Mouse (Mus musculus) kidney, postnatal 0 days (tissue): ENCODE measurements around the gene Cyp2e1. TPM values are rescaled to one million over a fixed set of nuclear protein-coding genes. Genes with fewer than 3 reads are reported as not detected.

Source experiments
- ATAC-seq: fragments of 200-750 bp; cut with Nextera tagmentation; replicated peaks from 2 replicates; pipeline ENCODE4 v1.8.0; 2017; ENCODE audit warnings: low read depth, moderate number of reproducible peaks, moderate TSS enrichment, moderate library complexity; ENCODE audit not compliant: low FRiP score
- DNase-seq: peaks from one replicate; pipeline ENCODE4 v3.0.0-alpha.2; 2016; ENCODE audit warnings: low spot score
- H3K27ac ChIP-seq: fragments of 300-500 bp; sonication (generic); 2 replicates; pipeline ENCODE4 v1.5.1; 2014; ENCODE audit warnings: mild to moderate bottlenecking
- H3K27me3 ChIP-seq: fragments of 300-500 bp; sonication (generic); 2 replicates; pipeline ENCODE4 v1.6.1; 2014; ENCODE audit warnings: low read length, mixed read lengths; ENCODE audit not compliant: insufficient read depth
- H3K36me3 ChIP-seq: fragments of 300-500 bp; sonication (generic); 2 replicates; pipeline ENCODE4 v1.6.1; 2014; ENCODE audit warnings: low read length, mixed read lengths; ENCODE audit not compliant: insufficient read depth
- H3K4me1 ChIP-seq: fragments of 300-500 bp; sonication (generic); replicated peaks from 2 replicates; pipeline ENCODE4 v1.6.1; 2014; ENCODE audit warnings: antibody characterized with exemption, low read length, mixed read lengths; ENCODE audit not compliant: insufficient read depth
- H3K4me2 ChIP-seq: fragments of 300-500 bp; sonication (generic); 2 replicates; pipeline ENCODE4 v1.6.1; 2014; ENCODE audit warnings: mild to moderate bottlenecking, low read length, moderate library complexity, mixed read lengths
- H3K4me3 ChIP-seq: fragments of 300-500 bp; sonication (generic); replicated peaks from 2 replicates; pipeline ENCODE4 v1.5.1; 2014; ENCODE audit warnings: low read depth, low read length
- H3K9ac ChIP-seq: fragments of 300-500 bp; sonication (generic); 2 replicates; pipeline ENCODE4 v1.6.1; 2014; ENCODE audit warnings: low read depth, low read length
- H3K9me3 ChIP-seq: fragments of 300-500 bp; sonication (generic); replicated peaks from 2 replicates; pipeline ENCODE4 v1.6.1; 2016; ENCODE audit warnings: low read length, inconsistent platforms, mixed read lengths
- CTCF ChIP-seq: IDR thresholded peaks from 2 replicates; pipeline ENCODE4 v1.5.1; 2016; ENCODE audit warnings: antibody characterized with exemption, low read depth, mild to moderate bottlenecking, moderate library complexity
- WGBS: fragments of 180-500 bp; shearing (Covaris S2); extraction: QIAGEN DNeasy Blood & Tissue Kit; methylation state at CpG from one replicate; pipeline ENCODE4 v1.1.7; 2014; 5-methylcytosine and 5-hydroxymethylcytosine counted together
- polyA plus RNA-seq: library from polyadenylated mRNA; unstranded; fragments of >200 nt; fragmentation: Nextera tagmentation; extraction: Ambion mirVana; gene quantifications from 2 replicates; pipeline ENCODE4 v1.2.1, GENCODE M21; 2015

Cyp2e1 gene
- polyA plus RNA-seq, 1 experiment from 2014 or later, result 4.4 TPM

DNA sequence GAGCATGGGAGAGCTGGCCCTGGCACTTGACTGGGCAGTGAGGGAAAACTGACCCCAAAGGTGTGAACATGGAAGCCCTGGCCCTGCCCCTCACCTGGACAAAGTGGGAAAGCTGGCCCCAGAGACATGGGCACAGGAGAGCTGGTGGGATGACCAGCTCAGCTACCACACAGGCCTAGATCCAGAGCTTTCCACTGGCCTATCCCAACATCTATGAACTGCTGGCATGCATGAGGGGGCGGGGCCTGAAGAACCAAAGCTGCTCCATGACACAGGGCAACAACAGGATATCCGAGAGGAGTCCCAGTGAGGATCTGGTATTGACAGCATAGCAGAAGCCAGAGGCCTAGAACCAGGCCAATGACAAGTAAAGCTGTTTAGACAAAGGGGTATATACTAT lies 34.7 kb downstream of the Cyp2e1 start:
- ATAC-seq, result no peak

DNA sequence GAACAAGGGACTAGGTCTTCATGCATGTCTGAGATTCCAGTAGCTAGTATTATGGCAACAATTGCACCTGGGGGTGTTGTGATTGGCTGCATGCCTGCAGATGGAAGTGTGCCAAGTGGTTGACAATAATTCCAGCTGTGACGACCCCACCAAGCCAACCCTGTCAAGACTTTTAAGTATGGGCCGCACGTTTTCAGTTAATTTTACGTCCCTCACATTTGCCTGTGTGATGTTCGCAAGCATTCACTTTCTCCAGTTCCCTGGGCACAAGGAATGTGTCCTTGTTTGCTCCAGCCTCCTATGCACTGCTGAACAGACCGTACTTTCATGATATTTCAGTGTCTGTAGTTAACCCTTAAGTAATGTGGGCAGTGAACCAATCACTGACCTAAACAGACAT lies 39.1 kb downstream of the Cyp2e1 start:
- 19% methylated on average over 6 of the region's 6 CpGs for WGBS
- Histone ChIP-seq H3K27ac (no peak overlapping the region), H3K4me2 (no peak overlapping the region), H3K4me1 (no peaks in the 10 kb centered on the region), H3K36me3 (no peaks in the 10 kb centered on the region), H3K4me3 (no peak overlapping the region), H3K27me3 (no peaks in the 10 kb centered on the region), H3K9ac (no peak overlapping the region), H3K9me3 (no peaks in the 10 kb centered on the region)
- DNase-seq, result peak; percentile 17
- 0 out of 2 replicates have a peak, but pooled peaks have one; percentile 52 for ATAC-seq
- no peak for TF ChIP-seq CTCF

More for the DNA sequence above, 34.7 kb downstream of the Cyp2e1 start:
- no peak for DNase-seq
- WGBS, result 54% methylated on average over 2 of the region's 2 CpGs
- TF ChIP-seq CTCF, result no peak
- Histone ChIP-seq H3K27ac (no peak overlapping the region), H3K27me3 (no peaks in the 10 kb centered on the region), H3K4me3 (no peak overlapping the region), H3K4me1 (no peaks in the 10 kb centered on the region), H3K36me3 (no peaks in the 10 kb centered on the region), H3K9me3 (no peaks in the 10 kb centered on the region), H3K9ac (no peak overlapping the region), H3K4me2 (no peak overlapping the region)

DNA sequence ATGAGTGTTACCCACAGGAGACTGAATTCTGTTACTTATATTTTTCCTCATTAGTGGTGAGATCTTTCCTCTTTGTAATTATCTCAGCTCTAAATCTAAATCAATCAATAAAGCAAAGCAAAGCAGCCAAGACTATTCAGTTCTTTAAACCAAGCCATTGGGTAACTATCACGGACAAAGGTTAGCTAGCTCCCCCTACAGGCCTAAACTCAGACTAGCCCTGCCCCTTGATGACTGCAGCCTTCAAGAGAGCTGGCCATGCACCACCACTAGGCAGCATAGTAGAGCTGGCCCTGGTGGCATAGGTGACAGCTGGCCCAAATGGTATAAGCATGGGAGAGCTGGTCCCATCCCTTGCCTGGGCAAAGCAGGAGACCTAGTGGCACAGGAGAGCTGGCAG lies 42.2 kb downstream of the Cyp2e1 start:
- no peaks in the 10 kb centered on the region for H3K4me1 ChIP-seq
- H3K9ac ChIP-seq, result no peak overlapping the region
- H3K4me2 ChIP-seq, result no peak overlapping the region
- no peak overlapping the region for H3K27ac ChIP-seq
- ATAC-seq (no peak), DNase-seq (peak; percentile 47)
- H3K27me3 ChIP-seq, result no peaks in the 10 kb centered on the region
- H3K4me3 ChIP-seq, result no peak overlapping the region
- peak; percentile 73 for TF ChIP-seq CTCF
- no peaks in the 10 kb centered on the region for H3K9me3 ChIP-seq
- H3K36me3 ChIP-seq, result no peaks in the 10 kb centered on the region
- 25% methylated on average over 1 of the region's 1 CpGs for WGBS

DNA sequence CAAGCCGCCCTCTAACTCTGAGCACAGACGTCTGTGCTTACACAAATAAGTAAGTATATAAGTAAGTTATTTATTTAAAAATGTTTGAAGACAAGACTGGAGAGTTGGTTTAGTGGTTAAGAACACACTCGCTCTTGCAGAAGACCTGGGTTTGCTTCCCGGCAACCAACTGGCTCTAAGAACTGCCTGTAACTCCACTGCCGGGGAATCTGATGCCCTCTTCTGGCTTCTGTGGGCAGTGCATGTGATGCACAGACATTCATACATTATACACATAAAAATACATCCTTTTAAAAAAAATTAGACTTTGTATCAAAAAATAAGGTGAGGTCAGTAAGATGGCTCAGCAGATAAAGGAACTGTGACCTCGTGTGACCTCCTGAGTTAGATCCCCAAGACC lies 47.0 kb downstream of the Cyp2e1 start:
- WGBS, result 90% methylated on average over 6 of the region's 6 CpGs
- Histone ChIP-seq H3K27ac (no peak overlapping the region), H3K4me2 (no peak overlapping the region), H3K27me3 (no peaks in the 10 kb centered on the region), H3K4me1 (no peaks in the 10 kb centered on the region), H3K9me3 (no peaks in the 10 kb centered on the region), H3K36me3 (0 out of 2 replicates have a peak, but pooled peaks cover 3% of the 10 kb centered on the region), H3K9ac (no peak overlapping the region), H3K4me3 (no peak overlapping the region)
- peak; percentile 40 for TF ChIP-seq CTCF
- ATAC-seq, result no peak
- DNase-seq, result no peak

DNA sequence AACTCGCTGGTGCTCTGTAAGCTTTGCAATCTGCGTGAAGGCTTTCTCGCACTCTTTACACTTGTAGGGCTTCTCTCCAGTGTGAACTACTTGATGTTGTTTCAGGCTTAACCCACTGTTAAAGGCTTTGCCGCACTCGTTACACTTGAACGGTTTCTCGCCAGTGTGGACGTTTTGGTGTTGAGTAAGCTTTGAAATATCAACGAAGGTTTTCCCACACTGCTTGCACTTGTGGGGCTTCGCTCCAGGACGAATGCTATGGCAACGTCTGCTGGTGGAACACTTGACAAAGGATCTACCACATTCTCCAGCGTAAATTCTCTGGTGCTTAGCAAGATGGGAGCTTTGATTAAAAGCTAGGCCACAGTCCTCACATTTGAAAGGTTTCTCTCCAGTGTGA lies 48.2 kb downstream of the Cyp2e1 start:
- no peaks in the 10 kb centered on the region for H3K9me3 ChIP-seq
- H3K27ac ChIP-seq, result no peak overlapping the region
- TF ChIP-seq CTCF, result no peak
- H3K36me3 ChIP-seq, result 0 out of 2 replicates have a peak, but pooled peaks cover 3% of the 10 kb centered on the region
- H3K4me1 ChIP-seq, result no peaks in the 10 kb centered on the region
- WGBS, result 77% methylated on average over 13 of the region's 13 CpGs
- no peak overlapping the region for H3K9ac ChIP-seq
- H3K4me3 ChIP-seq, result no peak overlapping the region
- DNase-seq, result no peak
- no peak for ATAC-seq
- no peak overlapping the region for H3K4me2 ChIP-seq
- no peaks in the 10 kb centered on the region for H3K27me3 ChIP-seq

DNA sequence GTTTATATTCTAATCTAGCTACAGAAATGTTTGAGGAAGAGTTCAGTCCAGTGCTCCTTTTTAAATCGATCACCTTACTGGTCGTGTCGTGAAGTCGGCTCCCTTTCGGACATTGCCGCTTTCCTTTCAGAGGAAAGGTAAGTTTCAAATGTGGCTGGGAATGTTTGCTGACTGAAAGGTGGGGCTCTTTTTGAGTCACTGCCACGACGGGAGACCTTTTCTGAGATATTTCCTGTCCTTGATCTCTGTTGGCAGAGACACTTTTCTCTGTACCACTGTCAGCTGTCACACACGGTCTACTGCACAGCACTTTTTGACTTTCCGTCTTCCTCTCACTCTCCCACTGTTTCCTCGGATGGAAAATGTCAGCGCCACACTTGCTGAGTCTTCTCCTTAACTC lies 49.3 kb downstream of the Cyp2e1 start:
- Histone ChIP-seq H3K9me3 (no peaks in the 10 kb centered on the region), H3K36me3 (0 out of 2 replicates have a peak, but pooled peaks cover 3% of the 10 kb centered on the region), H3K4me3 (no peak overlapping the region), H3K27me3 (no peaks in the 10 kb centered on the region), H3K4me2 (no peak overlapping the region), H3K4me1 (no peaks in the 10 kb centered on the region), H3K9ac (no peak overlapping the region), H3K27ac (no peak overlapping the region)
- WGBS, result 84% methylated on average over 12 of the region's 12 CpGs
- no peak for ATAC-seq
- TF ChIP-seq CTCF, result no peak
- no peak for DNase-seq

DNA sequence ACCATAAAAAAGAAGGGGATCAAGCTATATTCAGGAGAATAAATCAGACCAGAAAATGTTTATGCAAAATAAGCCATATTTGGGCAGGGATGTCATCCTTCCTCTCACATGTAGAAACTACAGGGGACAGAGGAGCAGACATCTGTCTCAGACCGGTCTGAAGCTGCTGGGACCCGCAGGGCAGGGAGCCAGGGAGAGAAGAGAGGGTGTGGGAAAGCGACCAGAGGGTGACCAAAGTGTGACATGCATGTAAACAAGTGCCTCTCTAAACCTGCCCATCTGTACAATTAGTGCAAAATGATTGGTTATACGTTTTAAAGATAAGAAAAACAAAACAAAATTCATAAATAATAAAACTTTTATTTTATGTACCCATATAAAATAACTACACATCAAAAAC lies 56.6 kb downstream of the Cyp2e1 start:
- TF ChIP-seq CTCF, result no peak
- 72% methylated on average over 4 of the region's 4 CpGs for WGBS
- ATAC-seq, result no peak

More for the DNA sequence above, 56.6 kb downstream of the Cyp2e1 start:
- Histone ChIP-seq H3K4me1 (no peaks in the 10 kb centered on the region), H3K36me3 (no peaks in the 10 kb centered on the region), H3K27ac (no peak overlapping the region), H3K9ac (no peak overlapping the region), H3K4me2 (no peak overlapping the region), H3K9me3 (no peaks in the 10 kb centered on the region), H3K27me3 (no peaks in the 10 kb centered on the region), H3K4me3 (no peak overlapping the region)
- no peak for DNase-seq
